Mouse (Mus musculus) ES-Bruce4 (cell line): Measurements from ENCODE around the gene Syt1.

Experiments
- CTCF ChIP-seq: IDR thresholded peaks from one replicate; pipeline ENCODE4 v1.8.1; 2011; ENCODE audit warnings: low read depth, low read length
- POLR2A ChIP-seq: IDR thresholded peaks from one replicate; pipeline ENCODE4 v1.8.1; 2011; ENCODE audit warnings: low read length; ENCODE audit not compliant: insufficient read depth

GRCm38 (mm10) chr10:108705658-108706057 is 305.1 kb downstream of the Syt1 start:
- no peak for TF ChIP-seq CTCF
- TF ChIP-seq POLR2A = no peak
